Mouse (Mus musculus) spleen, adult 2 months (tissue): ENCODE data around the gene Lrba.

Experiments
- CTCF ChIP-seq: fragments of 200-500 bp; IDR thresholded peaks from 2 replicates; pipeline ENCODE4 v1.5.1; 2011; ENCODE audit warnings: mild to moderate bottlenecking, inconsistent platforms; ENCODE audit not compliant: insufficient read depth, insufficient read length, insufficient replicate concordance; ENCODE audit errors: extremely low read depth
- POLR2A ChIP-seq: fragments of 200-500 bp; IDR thresholded peaks from 2 replicates; pipeline ENCODE4 v1.6.1; 2011; ENCODE audit warnings: low read depth, low read length, inconsistent platforms

- no peak for TF ChIP-seq CTCF
- TF ChIP-seq POLR2A, result no peak
These were observed 404.9 kb downstream of the Lrba start for GRCm38 (mm10) chr3:86629379-86629778.
